Mouse (Mus musculus): ENCODE measurements around the gene Npnt.

Npnt gene

GRCm38 (mm10) chr3:132949791-132950528 lies at the start of gene Npnt:
TSS of gene Npnt (minus strand) at chr3:132950291.
- peak; percentile 77 for DNase-seq (ENCODE audit: low read depth, low spot score)

GRCm38 (mm10) chr3:132996299-132996698 lies 46.2 kb upstream of the Npnt start:
- DNase-seq (ENCODE audit: low read depth, low spot score), result no peak

GRCm38 (mm10) chr3:132995904-132996267 lies 45.8 kb upstream of the Npnt start:
- DNase-seq (ENCODE audit: low read depth, low spot score), result no peak

GRCm38 (mm10) chr3:132995172-132995903 lies 45.2 kb upstream of the Npnt start:
- DNase-seq (ENCODE audit: low read depth, low spot score), result no peak

- DNase-seq (ENCODE audit: low read depth, low spot score), result no peak
Measured at GRCm38 (mm10) chr3:132986188-132986587, 36.1 kb upstream of the Npnt start.

- peak; percentile 70 for DNase-seq (ENCODE audit: low read depth, low spot score)
Measured at GRCm38 (mm10) chr3:132983845-132984485, 33.9 kb upstream of the Npnt start.

GRCm38 (mm10) chr3:132981968-132982367 lies 31.9 kb upstream of the Npnt start:
- no peak for DNase-seq (ENCODE audit: low read depth, low spot score)

- DNase-seq (ENCODE audit: low read depth, low spot score), result peak; percentile 48
Measured at GRCm38 (mm10) chr3:132979781-132980461, 29.8 kb upstream of the Npnt start.

- no peak for DNase-seq (ENCODE audit: low read depth, low spot score)
Measured at GRCm38 (mm10) chr3:132966255-132966654, 16.2 kb upstream of the Npnt start.

GRCm38 (mm10) chr3:132964715-132965507 lies 14.8 kb upstream of the Npnt start:
- no peak for DNase-seq (ENCODE audit: low read depth, low spot score)

- DNase-seq (ENCODE audit: low read depth, low spot score), result no peak
Measured at GRCm38 (mm10) chr3:132962631-132963361, 12.7 kb upstream of the Npnt start.

GRCm38 (mm10) chr3:132950529-132950880 lies 414 bp upstream of the Npnt start:
- DNase-seq (ENCODE audit: low read depth, low spot score), result no peak

GRCm38 (mm10) chr3:132949380-132949790 lies 706 bp downstream of the Npnt start:
- DNase-seq (ENCODE audit: low read depth, low spot score), result no peak

- no peak for DNase-seq (ENCODE audit: low read depth, low spot score)
Measured at GRCm38 (mm10) chr3:132948298-132948795, 1.7 kb downstream of the Npnt start.

GRCm38 (mm10) chr3:132946086-132946485 lies 4.0 kb downstream of the Npnt start:
- no peak for DNase-seq (ENCODE audit: low read depth, low spot score)

GRCm38 (mm10) chr3:132945669-132946068 lies 4.4 kb downstream of the Npnt start:
- no peak for DNase-seq (ENCODE audit: low read depth, low spot score)

- no peak for DNase-seq (ENCODE audit: low read depth, low spot score)
Measured at GRCm38 (mm10) chr3:132944609-132945008, 5.5 kb downstream of the Npnt start.

- no peak for DNase-seq (ENCODE audit: low read depth, low spot score)
Measured at GRCm38 (mm10) chr3:132944193-132944592, 5.9 kb downstream of the Npnt start.

GRCm38 (mm10) chr3:132942778-132943177 lies 7.3 kb downstream of the Npnt start:
- no peak for DNase-seq (ENCODE audit: low read depth, low spot score)
